Mouse (Mus musculus) MEL-GATA-1-ER (cell line): Measurements from ENCODE around the gene Ddx11.
A peak's percentile ranks its signal among the peaks of the same experiment; 100 is the strongest.
"Not testable (repeated sequence)": the region's sequence is repeated elsewhere in the genome, so short reads cannot be mapped to it uniquely, and the experiment has no call there.

Experiments used
- DNase-seq: peaks from one replicate; pipeline ENCODE4 v3.0.0-alpha.2; 2012; ENCODE audit warnings: low read depth; ENCODE audit errors: extremely low read depth

The Ddx11 gene

DNA sequence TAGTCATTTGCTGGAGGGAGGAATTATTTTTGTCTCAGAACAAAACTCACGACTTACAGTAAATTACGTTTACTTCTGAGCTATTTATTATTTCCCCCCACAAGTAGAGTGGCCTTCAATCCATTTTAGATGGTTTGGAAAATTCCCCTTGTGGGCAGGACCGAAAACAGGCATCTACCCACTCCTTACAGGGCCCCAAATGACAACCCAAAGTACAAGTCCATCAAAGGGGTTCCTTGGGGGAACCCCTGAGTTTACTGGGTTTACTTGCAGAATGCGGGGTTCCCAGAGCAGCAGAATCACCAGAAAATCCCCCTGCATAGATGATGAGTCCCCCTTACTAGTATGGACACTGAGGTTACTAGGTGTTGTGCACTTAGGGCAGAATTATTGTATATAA is 11.2 kb upstream of the Ddx11 start:
- DNase-seq = no peak

DNA sequence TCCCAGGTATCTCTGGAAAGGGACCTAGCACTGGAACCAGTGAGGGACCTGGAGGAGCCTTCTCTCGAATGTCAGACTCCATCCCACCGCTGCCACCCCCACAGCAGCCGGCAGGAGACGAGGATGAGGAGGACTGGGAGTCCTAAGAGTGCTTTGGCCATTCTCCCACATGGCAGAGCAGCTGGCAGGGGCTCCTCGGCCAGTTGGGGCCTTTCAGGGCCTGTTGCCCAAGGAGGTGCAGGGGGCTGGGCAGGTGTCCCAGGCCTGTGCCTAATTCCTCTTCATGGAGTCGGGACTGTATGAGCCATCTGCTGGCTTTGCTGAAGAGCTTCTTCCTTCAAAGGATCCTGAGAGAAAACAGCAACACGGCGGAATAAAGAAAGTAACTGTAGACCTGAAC is 4.3 kb upstream of the Ddx11 start:
- DNase-seq = no peak

- DNase-seq = no peak
These were observed 2.6 kb upstream of the Ddx11 start for GRCm38 (mm10) chr17:66120701-66121100.

- no peak for DNase-seq
These were observed 693 bp downstream of the Ddx11 start for GRCm38 (mm10) chr17:66123816-66124610.

- no peak for DNase-seq
These were observed 1.9 kb downstream of the Ddx11 start for GRCm38 (mm10) chr17:66125211-66125610.

- no peak for DNase-seq
These were observed 7.1 kb downstream of the Ddx11 start for GRCm38 (mm10) chr17:66130371-66130770.

GRCm38 (mm10) chr17:66131212-66131611 is 7.9 kb downstream of the Ddx11 start:
- no peak for DNase-seq

- not testable (repeated sequence) for DNase-seq
These were observed 29.7 kb downstream of the Ddx11 start for GRCm38 (mm10) chr17:66152706-66153662.

- not testable (repeated sequence) for DNase-seq
These were observed 30.6 kb downstream of the Ddx11 start for GRCm38 (mm10) chr17:66153735-66154423.

DNA sequence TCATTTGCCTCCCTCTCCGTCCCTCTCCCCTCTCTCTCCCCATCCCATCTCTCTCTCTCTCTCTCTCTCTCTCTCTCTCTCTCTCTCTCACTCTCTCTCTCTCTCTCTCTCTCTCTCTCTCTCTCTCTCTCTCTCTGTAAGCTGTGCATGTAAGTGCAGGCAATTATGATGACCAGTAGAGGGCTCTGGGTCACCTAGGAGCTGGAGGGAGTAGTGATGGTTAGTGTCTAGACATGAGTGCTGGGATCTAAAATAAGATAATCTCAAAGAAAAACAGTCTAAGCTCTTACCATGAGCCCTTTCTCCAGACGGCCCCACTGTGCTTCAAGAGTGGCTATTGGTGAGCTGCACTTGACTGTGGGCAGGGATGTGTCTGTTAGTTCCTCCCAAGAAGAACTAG is 31.6 kb downstream of the Ddx11 start:
- peak; percentile 8 for DNase-seq

- no peak for DNase-seq
These were observed 35.0 kb downstream of the Ddx11 start for GRCm38 (mm10) chr17:66158271-66158670.

- DNase-seq = not testable (repeated sequence)
These were observed 43.8 kb downstream of the Ddx11 start for GRCm38 (mm10) chr17:66167141-66167540.

GRCm38 (mm10) chr17:66170971-66171370 is 47.7 kb downstream of the Ddx11 start:
- DNase-seq = not testable (repeated sequence)

GRCm38 (mm10) chr17:66190577-66190976 is 67.3 kb downstream of the Ddx11 start:
- no peak for DNase-seq

DNA sequence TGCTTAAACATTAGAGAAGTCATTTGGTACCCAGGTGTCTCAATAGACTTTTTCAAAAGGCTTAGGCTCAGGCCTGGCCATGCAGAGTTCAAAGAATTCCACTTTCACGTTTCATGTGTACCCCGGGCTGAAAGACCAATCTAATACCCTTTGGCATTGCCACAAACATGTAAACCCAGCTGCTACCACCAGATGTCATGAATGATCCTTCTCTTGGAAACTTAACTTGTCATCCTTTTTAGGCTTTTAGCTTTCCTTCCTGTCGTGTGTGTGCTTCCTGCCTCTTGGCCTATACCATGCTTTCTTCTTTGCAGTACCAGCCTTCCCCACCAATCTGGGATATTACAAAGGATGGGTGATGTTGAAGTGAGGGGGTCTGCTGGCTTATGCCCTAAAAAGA is 73.7 kb downstream of the Ddx11 start:
- no peak for DNase-seq
